Mouse (Mus musculus): ENCODE measurements at regions not wholly inside any gene's neighbourhood (a gene's known extent, or its start where the extent isn't known, plus 50 kb on each side); places are given as distances from the start of the nearest gene placed in this dataset.

DNA sequence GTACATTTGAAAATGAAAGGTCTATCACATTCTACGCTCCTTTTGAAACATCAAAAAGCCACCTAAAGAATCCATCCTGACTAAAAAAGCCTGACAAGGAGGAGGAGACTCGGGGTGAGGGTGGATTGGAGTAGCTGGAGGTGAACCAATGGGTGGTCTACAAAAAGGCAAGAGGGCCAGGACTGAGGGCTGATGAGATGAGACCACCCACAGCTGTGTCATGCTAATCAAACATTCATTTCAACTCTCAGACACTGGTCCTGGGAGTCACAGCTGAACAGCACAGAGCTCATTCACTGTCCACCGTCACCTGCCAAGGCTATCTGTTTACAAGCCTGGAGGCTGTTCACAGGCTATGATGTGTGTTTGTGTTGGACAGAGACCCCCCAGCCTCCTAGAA lies 244.3 kb upstream of the Slc7a11 start:
- TF ChIP-seq JUND (conservative IDR thresholded peaks at IDR 0.05; ENCODE audit: low read depth, low read length) (no peak), KAT2A (IDR thresholded peaks at IDR 0.05; ENCODE audit: insufficient replicate concordance, low read length) (no peak), POLR2A (IDR thresholded peaks at IDR 0.05; ENCODE audit: low read depth, low read length) (no peak), CTCF (conservative IDR thresholded peaks at IDR 0.05 in 1 of 2, IDR thresholded peaks at IDR 0.05 in 1 of 2; ENCODE audit: low read depth in 2 of 2, low read length in 2 of 2) (no peak), ETS1 (conservative IDR thresholded peaks at IDR 0.05; ENCODE audit: low read depth, low read length) (no peak), USF1 (IDR thresholded peaks at IDR 0.05; ENCODE audit: low read depth, low read length) (no peak), MXI1 (IDR thresholded peaks at IDR 0.05; ENCODE audit: low read depth, low read length) (no peak), ZMIZ1 (IDR thresholded peaks at IDR 0.05; ENCODE audit: low read depth, low read length) (no peak), EP300 (IDR thresholded peaks at IDR 0.05; ENCODE audit: low read length) (no peak), MAX (IDR thresholded peaks at IDR 0.05; ENCODE audit: low read length) (no peak), SIN3A (IDR thresholded peaks at IDR 0.05; ENCODE audit: low read length) (no peak)
